Mouse (Mus musculus): ENCODE measurements around the gene Sbpl.

Sbpl gene

GRCm38 (mm10) chr17:23955174-23955573 is at the start of gene Sbpl:
Gene Sbpl (minus strand): TSS chr17:23955274.
- no peak for DNase-seq (ENCODE audit: low read depth)

- DNase-seq (ENCODE audit: low read depth) = no peak
These were observed 49.1 kb upstream of the Sbpl start for GRCm38 (mm10) chr17:24004071-24004665.

GRCm38 (mm10) chr17:24000404-24000803 is 45.3 kb upstream of the Sbpl start:
- peak; percentile 94 for DNase-seq (ENCODE audit: low read depth)

GRCm38 (mm10) chr17:23998383-23998782 is 43.3 kb upstream of the Sbpl start:
- DNase-seq (ENCODE audit: low read depth) = peak; percentile 56

GRCm38 (mm10) chr17:23997901-23998300 is 42.8 kb upstream of the Sbpl start, which contains the start of gene Prss22:
Gene Prss22 (minus strand): TSS chr17:23998100.
- DNase-seq (ENCODE audit: low read depth) = no peak

GRCm38 (mm10) chr17:23995421-23995820 is 40.3 kb upstream of the Sbpl start:
- peak; percentile 37 for DNase-seq (ENCODE audit: low read depth)

- DNase-seq (ENCODE audit: low read depth) = no peak
These were observed 39.6 kb upstream of the Sbpl start for GRCm38 (mm10) chr17:23994667-23995066.

GRCm38 (mm10) chr17:23993559-23994428 is 38.7 kb upstream of the Sbpl start:
- DNase-seq (ENCODE audit: low read depth) = peak; percentile 87

GRCm38 (mm10) chr17:23992789-23993553 is 37.9 kb upstream of the Sbpl start:
- no peak for DNase-seq (ENCODE audit: low read depth)

- DNase-seq (ENCODE audit: low read depth) = peak; percentile 50
These were observed 34.7 kb upstream of the Sbpl start for GRCm38 (mm10) chr17:23989802-23990201.

GRCm38 (mm10) chr17:23984989-23985388 is 29.9 kb upstream of the Sbpl start:
- DNase-seq (ENCODE audit: low read depth) = peak; percentile 40

- no peak for DNase-seq (ENCODE audit: low read depth)
These were observed 27.8 kb upstream of the Sbpl start for GRCm38 (mm10) chr17:23982912-23983311.

GRCm38 (mm10) chr17:23980297-23980909 is 25.3 kb upstream of the Sbpl start, which contains the start of gene Prss30:
Gene Prss30 (minus strand): TSS chr17:23980566.
- DNase-seq (ENCODE audit: low read depth) = no peak

- DNase-seq (ENCODE audit: low read depth) = peak; percentile 72
These were observed 24.4 kb upstream of the Sbpl start for GRCm38 (mm10) chr17:23979471-23979870.

- DNase-seq (ENCODE audit: low read depth) = no peak
These were observed 21.6 kb upstream of the Sbpl start for GRCm38 (mm10) chr17:23976665-23977064.

- no peak for DNase-seq (ENCODE audit: low read depth)
These were observed 16.2 kb upstream of the Sbpl start for GRCm38 (mm10) chr17:23971315-23971714.

GRCm38 (mm10) chr17:23969231-23969630 is 14.2 kb upstream of the Sbpl start:
- DNase-seq (ENCODE audit: low read depth) = peak; percentile 93

- DNase-seq (ENCODE audit: low read depth) = peak; percentile 63
These were observed 13.7 kb upstream of the Sbpl start for GRCm38 (mm10) chr17:23968780-23969179.

GRCm38 (mm10) chr17:23966658-23967401 is 11.8 kb upstream of the Sbpl start:
- DNase-seq (ENCODE audit: low read depth) = no peak

GRCm38 (mm10) chr17:23965805-23966425 is 10.8 kb upstream of the Sbpl start:
- no peak for DNase-seq (ENCODE audit: low read depth)

Measured in NIH3T3 (cell line).